Mouse (Mus musculus) MEL (cell line): ENCODE data around the gene Fgf5. TPM values are rescaled to one million over a fixed set of nuclear protein-coding genes. Genes with fewer than 3 reads are reported as not detected.

Experiments
- polyA plus RNA-seq, 2 experiments: library from polyadenylated mRNA; stranded (reverse) in 1 of 2; unstranded in 1 of 2; fragments of >175 nt in 1 of 2; fragments of >200 nt in 1 of 2; gene quantifications; 2 replicates each; pipeline versions ENCODE4 v1.2.1 to v1.2.4; 2012; ENCODE audit warnings: low replicate concordance in 2 of 2, low read depth in 1 of 2; ENCODE audit not compliant: insufficient read length in 2 of 2, insufficient read depth in 1 of 2, missing spikeins in 1 of 2
- total RNA-seq: library from RNA; depleted of rRNA; stranded (reverse); fragments of 300-350 nt; gene quantifications from 2 replicates; pipeline ENCODE4 v1.2.3, GENCODE M21; 2012; rRNA removed

The Fgf5 gene
- total and polyA plus RNA-seq, 3 experiments: not detected

Other genes starting within 250 kb of the Fgf5 start
- gene Antxr2, start 223.1 kb upstream of the Fgf5 start, total RNA-seq: 3.6 and 4.3 TPM in 2 replicates
- gene Antxr2, start 223.1 kb upstream of the Fgf5 start, polyA plus RNA-seq: 1 to 10 TPM in 1 of 2 experiments, not detected in 1; 5.0 TPM
- not detected in 2 replicates for gene Prdm8, start 87.0 kb upstream of the Fgf5 start, total RNA-seq
- not detected for gene Prdm8, start 87.0 kb upstream of the Fgf5 start, polyA plus RNA-seq
- gene Cfap299, start 75.1 kb downstream of the Fgf5 start, total RNA-seq: not detected in 2 replicates
- gene Cfap299, start 75.1 kb downstream of the Fgf5 start, polyA plus RNA-seq: not detected